Mouse (Mus musculus) A20 (cell line): ENCODE measurements around the gene Arsb.

Experiments
- DNase-seq: peaks from one replicate; pipeline ENCODE4 v3.0.0-alpha.2; 2011; ENCODE audit warnings: low read depth, low spot score

Gene Arsb

GRCm38 (mm10) chr13:93771588-93772278, at the start of gene Arsb:
Arsb (plus strand) TSS chr13:93771630.
- DNase-seq = peak; percentile 61

- no peak for DNase-seq
Measured at GRCm38 (mm10) chr13:93721916-93722315, 49.5 kb upstream of the Arsb start.

GRCm38 (mm10) chr13:93723455-93723854, 48.0 kb upstream of the Arsb start:
- no peak for DNase-seq

- DNase-seq = peak; percentile 17
Measured at GRCm38 (mm10) chr13:93724206-93724605, 47.2 kb upstream of the Arsb start.

- no peak for DNase-seq
Measured at GRCm38 (mm10) chr13:93735131-93735636, 36.2 kb upstream of the Arsb start.

GRCm38 (mm10) chr13:93744118-93744517, 27.3 kb upstream of the Arsb start:
- DNase-seq = no peak

- DNase-seq = no peak
Measured at GRCm38 (mm10) chr13:93752597-93753400, 18.6 kb upstream of the Arsb start.

GRCm38 (mm10) chr13:93755084-93755483, 16.3 kb upstream of the Arsb start:
- no peak for DNase-seq

- DNase-seq = no peak
Measured at GRCm38 (mm10) chr13:93756674-93757073, 14.8 kb upstream of the Arsb start.

- DNase-seq = no peak
Measured at GRCm38 (mm10) chr13:93757514-93757913, 13.9 kb upstream of the Arsb start.

- DNase-seq = no peak
Measured at GRCm38 (mm10) chr13:93758149-93758898, 13.1 kb upstream of the Arsb start.

- no peak for DNase-seq
Measured at GRCm38 (mm10) chr13:93761831-93762230, 9.6 kb upstream of the Arsb start.

GRCm38 (mm10) chr13:93762879-93763278, 8.6 kb upstream of the Arsb start:
- DNase-seq = no peak

GRCm38 (mm10) chr13:93764321-93764973, 7.0 kb upstream of the Arsb start:
- no peak for DNase-seq

GRCm38 (mm10) chr13:93771031-93771587, 321 bp upstream of the Arsb start:
- no peak for DNase-seq

GRCm38 (mm10) chr13:93772279-93772636, 828 bp downstream of the Arsb start:
- DNase-seq = no peak

- DNase-seq = no peak
Measured at GRCm38 (mm10) chr13:93772861-93773260, 1.4 kb downstream of the Arsb start.

GRCm38 (mm10) chr13:93773704-93774315, 2.4 kb downstream of the Arsb start:
- DNase-seq = no peak

GRCm38 (mm10) chr13:93782823-93783222, 11.4 kb downstream of the Arsb start:
- DNase-seq = peak; percentile 5

- no peak for DNase-seq
Measured at GRCm38 (mm10) chr13:93785329-93785728, 13.9 kb downstream of the Arsb start.

GRCm38 (mm10) chr13:93786051-93786450, 14.6 kb downstream of the Arsb start:
- no peak for DNase-seq
